Mouse (Mus musculus) gastrocnemius, postnatal 10 days (tissue): ENCODE measurements at regions not wholly inside any gene's neighbourhood (a gene's known extent, or its start where the extent isn't known, plus 50 kb on each side); places are given as distances from the start of the nearest gene placed in this dataset.

Source experiments
- DNase-seq: peaks from one replicate; pipeline ENCODE4 v3.0.0; 2021; ENCODE audit warnings: mixed read lengths

- no peak for DNase-seq
Observed at GRCm38 (mm10) chr8:100796628-100797027, 1380.4 kb upstream of the Cdh8 start.

- no peak for DNase-seq
Observed at GRCm38 (mm10) chr8:100793951-100794350, 1377.7 kb upstream of the Cdh8 start.

- DNase-seq, result no peak
Observed at GRCm38 (mm10) chr8:100790592-100791141, 1374.4 kb upstream of the Cdh8 start.

- no peak for DNase-seq
Observed at GRCm38 (mm10) chr8:100788132-100788531, 1371.9 kb upstream of the Cdh8 start.

- peak; percentile 29 for DNase-seq
Observed at GRCm38 (mm10) chr8:100772742-100773370, 1356.6 kb upstream of the Cdh8 start.

GRCm38 (mm10) chr8:100769617-100770016, 1353.3 kb upstream of the Cdh8 start:
- DNase-seq, result no peak

GRCm38 (mm10) chr8:100733927-100734326, 1317.7 kb upstream of the Cdh8 start:
- no peak for DNase-seq

- DNase-seq, result no peak
Observed at GRCm38 (mm10) chr8:100702365-100702764, 1286.1 kb upstream of the Cdh8 start.

- no peak for DNase-seq
Observed at GRCm38 (mm10) chr8:100695043-100695442, 1278.8 kb upstream of the Cdh8 start.

- no peak for DNase-seq
Observed at GRCm38 (mm10) chr8:100678580-100678979, 1262.3 kb upstream of the Cdh8 start.
